Mouse (Mus musculus): ENCODE data around the gene Tmem214. TPM values are rescaled to one million over a fixed set of nuclear protein-coding genes. Genes with fewer than 3 reads are reported as not detected.

The Tmem214 gene
- polyA plus RNA-seq, 1 experiment: 106 TPM

- no peak for DNase-seq
- Histone ChIP-seq H3K4me3 (ENCODE audit: control insufficient read depth, insufficient read depth, low read length) (no peak overlapping the region), H3K36me3 (ENCODE audit: control insufficient read depth, insufficient read depth, low read length) (no peaks in the 10 kb centered on the region), H3K4me1 (replicated peaks; ENCODE audit: control insufficient read depth, insufficient read depth, low read length) (peaks cover 50% of the 10 kb centered on the region), H3K27me3 (ENCODE audit: control insufficient read depth, insufficient read depth, low read length) (no peaks in the 10 kb centered on the region), H3K27ac (ENCODE audit: control insufficient read depth, insufficient read depth, low read length) (no peak overlapping the region)
- TF ChIP-seq POLR2A (IDR thresholded peaks at IDR 0.05; ENCODE audit: control insufficient read depth, extremely low read depth, insufficient read depth, low read length, poor library complexity) (no peak), CTCF (IDR thresholded peaks at IDR 0.05; ENCODE audit: borderline replicate concordance, control insufficient read depth, extremely low read depth, insufficient read depth, low read length, poor library complexity) (no peak)
Observed at GRCm38 (mm10) chr5:30910481-30910880, 42.7 kb downstream of the Tmem214 start.

- DNase-seq: no peak
- TF ChIP-seq CTCF (IDR thresholded peaks at IDR 0.05; ENCODE audit: borderline replicate concordance, control insufficient read depth, extremely low read depth, insufficient read depth, low read length, poor library complexity) (no peak), POLR2A (IDR thresholded peaks at IDR 0.05; ENCODE audit: control insufficient read depth, extremely low read depth, insufficient read depth, low read length, poor library complexity) (no peak)
- Histone ChIP-seq H3K4me1 (replicated peaks; ENCODE audit: control insufficient read depth, insufficient read depth, low read length) (peaks cover 49% of the 10 kb centered on the region), H3K27me3 (ENCODE audit: control insufficient read depth, insufficient read depth, low read length) (no peaks in the 10 kb centered on the region), H3K36me3 (ENCODE audit: control insufficient read depth, insufficient read depth, low read length) (no peaks in the 10 kb centered on the region), H3K27ac (ENCODE audit: control insufficient read depth, insufficient read depth, low read length) (peak overlapping the region; percentile 10; the same call in 1 of the 2 replicates), H3K4me3 (ENCODE audit: control insufficient read depth, insufficient read depth, low read length) (no peak overlapping the region)
- 86% methylated on average over 5 of the region's 5 CpGs for WGBS
Observed at GRCm38 (mm10) chr5:30912156-30912555, 44.3 kb downstream of the Tmem214 start.

GRCm38 (mm10) chr5:30913060-30913841 lies 45.4 kb downstream of the Tmem214 start, which contains the start of gene Emilin1:
TSS of gene Emilin1 (plus strand) at chr5:30913402.
- Histone ChIP-seq H3K4me3 (ENCODE audit: control insufficient read depth, insufficient read depth, low read length) (peak within 1 kb of the TSS; percentile 50), H3K27me3 (ENCODE audit: control insufficient read depth, insufficient read depth, low read length) (no peaks in the 10 kb centered on the region), H3K36me3 (ENCODE audit: control insufficient read depth, insufficient read depth, low read length) (no peaks in the 10 kb centered on the region), H3K27ac (ENCODE audit: control insufficient read depth, insufficient read depth, low read length) (peak within 1 kb of the TSS; percentile 66), H3K4me1 (replicated peaks; ENCODE audit: control insufficient read depth, insufficient read depth, low read length) (peaks cover 45% of the 10 kb centered on the region)
- peak; percentile 41 for DNase-seq
- 12% methylated on average over 13 of the region's 13 CpGs for WGBS
- TF ChIP-seq CTCF (IDR thresholded peaks at IDR 0.05; ENCODE audit: borderline replicate concordance, control insufficient read depth, extremely low read depth, insufficient read depth, low read length, poor library complexity) (no peak), POLR2A (IDR thresholded peaks at IDR 0.05; ENCODE audit: control insufficient read depth, extremely low read depth, insufficient read depth, low read length, poor library complexity) (0 out of 2 replicates have a peak, but pooled peaks have one; percentile 29)

- Histone ChIP-seq H3K36me3 (ENCODE audit: control insufficient read depth, insufficient read depth, low read length) (no peaks in the 10 kb centered on the region), H3K4me3 (ENCODE audit: control insufficient read depth, insufficient read depth, low read length) (peak overlapping the region; percentile 50), H3K27ac (ENCODE audit: control insufficient read depth, insufficient read depth, low read length) (peak overlapping the region; percentile 66), H3K4me1 (replicated peaks; ENCODE audit: control insufficient read depth, insufficient read depth, low read length) (peaks cover 36% of the 10 kb centered on the region), H3K27me3 (ENCODE audit: control insufficient read depth, insufficient read depth, low read length) (no peaks in the 10 kb centered on the region)
- WGBS: 21% methylated on average over 7 of the region's 7 CpGs
- TF ChIP-seq POLR2A (IDR thresholded peaks at IDR 0.05; ENCODE audit: control insufficient read depth, extremely low read depth, insufficient read depth, low read length, poor library complexity) (0 out of 2 replicates have a peak, but pooled peaks have one; percentile 23), CTCF (IDR thresholded peaks at IDR 0.05; ENCODE audit: borderline replicate concordance, control insufficient read depth, extremely low read depth, insufficient read depth, low read length, poor library complexity) (no peak)
- DNase-seq: no peak
Observed at GRCm38 (mm10) chr5:30914101-30914635, 46.4 kb downstream of the Tmem214 start.

GRCm38 (mm10) chr5:30914849-30915248 lies 47.0 kb downstream of the Tmem214 start:
- peak overlapping the region; percentile 32 for H3K4me3 ChIP-seq (ENCODE audit: control insufficient read depth, insufficient read depth, low read length)
- H3K27ac ChIP-seq (ENCODE audit: control insufficient read depth, insufficient read depth, low read length): peak overlapping the region; percentile 66
- no peaks in the 10 kb centered on the region for H3K27me3 ChIP-seq (ENCODE audit: control insufficient read depth, insufficient read depth, low read length)
- TF ChIP-seq CTCF (IDR thresholded peaks at IDR 0.05; ENCODE audit: borderline replicate concordance, control insufficient read depth, extremely low read depth, insufficient read depth, low read length, poor library complexity): no peak
- WGBS: 33% methylated on average over 6 of the region's 6 CpGs
- H3K36me3 ChIP-seq (ENCODE audit: control insufficient read depth, insufficient read depth, low read length): no peaks in the 10 kb centered on the region
- peak; percentile 35 for DNase-seq
- H3K4me1 ChIP-seq (replicated peaks; ENCODE audit: control insufficient read depth, insufficient read depth, low read length): peaks cover 36% of the 10 kb centered on the region

- H3K27ac ChIP-seq (ENCODE audit: control insufficient read depth, insufficient read depth, low read length): peak overlapping the region; percentile 66
- peak; percentile 51 for DNase-seq
- TF ChIP-seq POLR2A (IDR thresholded peaks at IDR 0.05; ENCODE audit: control insufficient read depth, extremely low read depth, insufficient read depth, low read length, poor library complexity) (no peak), CTCF (IDR thresholded peaks at IDR 0.05; ENCODE audit: borderline replicate concordance, control insufficient read depth, extremely low read depth, insufficient read depth, low read length, poor library complexity) (no peak)
- H3K36me3 ChIP-seq (ENCODE audit: control insufficient read depth, insufficient read depth, low read length): no peaks in the 10 kb centered on the region
- WGBS: 6% methylated on average over 9 of the region's 9 CpGs
- H3K4me1 ChIP-seq (replicated peaks; ENCODE audit: control insufficient read depth, insufficient read depth, low read length): peaks cover 36% of the 10 kb centered on the region
- no peaks in the 10 kb centered on the region for H3K27me3 ChIP-seq (ENCODE audit: control insufficient read depth, insufficient read depth, low read length)
- peak overlapping the region; percentile 32 for H3K4me3 ChIP-seq (ENCODE audit: control insufficient read depth, insufficient read depth, low read length)
Observed at GRCm38 (mm10) chr5:30915456-30915855, 47.6 kb downstream of the Tmem214 start.
